Mouse (Mus musculus): ENCODE measurements around the gene Pknox1. TPM values are rescaled to one million over a fixed set of nuclear protein-coding genes. Genes with fewer than 3 reads are reported as not detected.

Gene Pknox1
- polyA plus RNA-seq, 1 experiment = 15.3 TPM

DNA sequence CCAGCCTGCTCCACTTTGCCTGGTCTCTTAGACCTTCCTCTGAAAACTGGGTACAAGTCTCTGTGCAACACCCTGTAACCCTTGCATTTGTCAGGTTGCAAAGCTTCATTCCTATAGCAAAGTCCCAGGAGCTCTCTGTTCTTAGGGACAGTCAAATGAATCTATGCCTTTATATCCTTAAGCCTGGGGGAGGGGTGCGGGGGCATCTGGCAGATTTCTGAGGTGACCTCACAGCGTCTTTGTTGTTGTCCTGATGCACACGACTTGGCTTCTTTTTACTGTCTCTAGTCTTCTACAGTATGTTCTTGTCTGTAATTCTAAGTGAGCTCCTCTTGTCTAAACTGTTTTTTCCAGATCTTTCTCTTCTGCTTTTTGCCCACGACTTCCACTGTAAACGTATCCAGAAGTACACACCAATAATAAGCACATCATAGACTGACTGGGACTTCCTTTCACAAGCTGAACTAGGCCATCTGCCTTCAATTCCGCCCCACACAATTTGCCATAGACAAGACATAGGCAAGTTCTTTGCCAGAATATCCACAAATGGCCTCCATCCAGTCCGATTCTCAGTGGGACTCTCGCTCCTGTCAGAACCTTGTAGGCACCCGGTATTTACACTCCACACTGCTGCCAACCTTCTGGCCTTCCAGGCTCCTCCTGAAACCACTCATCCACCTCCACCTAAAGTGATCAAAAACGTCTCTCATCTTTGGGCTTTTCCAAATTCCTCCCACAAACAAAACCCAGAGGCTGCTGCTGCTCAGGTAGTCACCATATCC is 12.1 kb downstream of the Pknox1 start:
- TF ChIP-seq MYOD1 (IDR thresholded peaks at IDR 0.05; ENCODE audit: control insufficient read depth in 1 of 3, insufficient read length in 2 of 3, low read depth in 2 of 3) (no peak), POLR2A (IDR thresholded peaks at IDR 0.05; ENCODE audit: insufficient read length, low read depth) (no peak), MYOG (IDR thresholded peaks at IDR 0.05; ENCODE audit: control insufficient read depth in 1 of 3, insufficient read depth in 1 of 3, insufficient read length in 2 of 3, low read depth in 2 of 3) (no peak), E2F4 (IDR thresholded peaks at IDR 0.05; ENCODE audit: insufficient read depth) (no peak), CEBPB (IDR thresholded peaks at IDR 0.05; ENCODE audit: insufficient read depth, poor library complexity, severe bottlenecking) (no peak), USF1 (IDR thresholded peaks at IDR 0.05; ENCODE audit: low read depth) (no peak), TCF12 (IDR thresholded peaks at IDR 0.05; ENCODE audit: insufficient read depth, poor library complexity, severe bottlenecking) (no peak), TCF3 (IDR thresholded peaks at IDR 0.05; ENCODE audit: insufficient read length, low read depth) (no peak), MAX (IDR thresholded peaks at IDR 0.05; ENCODE audit: low read depth) (no peak), REST (IDR thresholded peaks at IDR 0.05; ENCODE audit: insufficient read depth, insufficient read length) (no peak), SRF (IDR thresholded peaks at IDR 0.05; ENCODE audit: control insufficient read depth, insufficient read length, low read depth) (no peak)
- H3K36me3 ChIP-seq (ENCODE audit: control insufficient read depth, insufficient read depth) = no peaks in the 10 kb centered on the region

DNA sequence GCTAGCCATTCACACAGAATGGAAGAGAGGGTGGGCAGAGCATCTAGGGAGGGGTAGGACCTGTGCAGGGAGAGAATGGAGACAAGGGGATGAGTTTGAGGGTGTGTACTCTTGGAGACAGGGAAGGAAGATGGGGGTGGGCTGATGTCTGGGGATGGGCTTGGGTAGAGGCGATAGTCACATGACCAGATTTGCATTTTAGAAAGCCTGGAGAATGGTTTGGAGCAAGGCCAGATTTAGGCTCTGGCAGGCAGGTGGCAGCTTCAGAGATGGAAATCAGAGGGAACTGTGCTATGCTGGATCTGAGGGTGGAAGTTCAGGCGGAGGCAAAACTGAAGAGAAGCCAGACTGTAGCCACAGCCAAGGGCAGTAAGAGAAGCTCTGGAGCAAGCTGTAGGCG is 15.8 kb downstream of the Pknox1 start:
- no peaks in the 10 kb centered on the region for H3K79me2 ChIP-seq (ENCODE audit: control insufficient read depth, insufficient read depth)
- TF ChIP-seq USF1 (IDR thresholded peaks at IDR 0.05; ENCODE audit: low read depth) (no peak), TCF12 (IDR thresholded peaks at IDR 0.05; ENCODE audit: insufficient read depth, poor library complexity, severe bottlenecking) (no peak), E2F4 (IDR thresholded peaks at IDR 0.05; ENCODE audit: insufficient read depth) (no peak)
- H3K27me3 ChIP-seq (ENCODE audit: control insufficient read depth, insufficient read depth, insufficient read length) = no peaks in the 10 kb centered on the region
- H3K4me2 ChIP-seq (ENCODE audit: low read depth) = no peak overlapping the region
- no peak overlapping the region for H3ac ChIP-seq (ENCODE audit: control insufficient read depth, insufficient read length)
- peaks cover 4% of the 10 kb centered on the region for H3K36me3 ChIP-seq (ENCODE audit: control insufficient read depth, insufficient read depth)
- no peak overlapping the region for H3K4me3 ChIP-seq

More for the DNA sequence above, 12.1 kb downstream of the Pknox1 start:
- no peak overlapping the region for H3K4me2 ChIP-seq (ENCODE audit: low read depth)
- no peaks in the 10 kb centered on the region for H3K27me3 ChIP-seq (ENCODE audit: control insufficient read depth, insufficient read depth, insufficient read length)
- no peak overlapping the region for H3ac ChIP-seq (ENCODE audit: control insufficient read depth, insufficient read length)
- H3K4me3 ChIP-seq = no peak overlapping the region
- H3K79me2 ChIP-seq (ENCODE audit: control insufficient read depth, insufficient read depth) = no peaks in the 10 kb centered on the region

DNA sequence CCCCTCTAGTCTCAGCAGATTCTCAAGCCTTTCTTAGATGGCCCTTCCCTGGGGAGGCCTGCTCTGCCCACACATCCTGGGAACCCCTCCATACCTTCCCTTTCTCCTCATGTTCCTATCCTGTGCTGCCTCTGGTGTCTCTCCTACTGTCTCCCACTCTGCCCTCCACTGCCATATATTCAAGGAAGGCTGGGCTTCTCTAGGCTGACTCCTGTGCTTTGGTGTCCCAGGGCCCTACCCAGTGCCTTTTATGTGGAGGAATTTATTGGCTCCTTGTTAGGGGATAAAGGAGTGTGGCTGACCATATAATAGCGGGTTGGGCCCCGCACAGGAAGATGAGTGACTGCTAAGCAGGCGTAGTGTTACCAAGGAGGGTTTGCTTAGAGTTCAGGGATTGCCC is 18.7 kb downstream of the Pknox1 start:
- Histone ChIP-seq H3K4me2 (ENCODE audit: low read depth) (no peak overlapping the region), H3ac (ENCODE audit: control insufficient read depth, insufficient read length) (no peak overlapping the region), H3K79me2 (ENCODE audit: control insufficient read depth, insufficient read depth) (no peaks in the 10 kb centered on the region), H3K36me3 (ENCODE audit: control insufficient read depth, insufficient read depth) (peaks cover 4% of the 10 kb centered on the region), H3K27me3 (ENCODE audit: control insufficient read depth, insufficient read depth, insufficient read length) (no peaks in the 10 kb centered on the region), H3K4me3 (no peak overlapping the region)
- no peak for TF ChIP-seq SRF (IDR thresholded peaks at IDR 0.05; ENCODE audit: control insufficient read depth, insufficient read length, low read depth)
- no peak for TF ChIP-seq TCF3 (IDR thresholded peaks at IDR 0.05; ENCODE audit: insufficient read length, low read depth)
- TF ChIP-seq REST (IDR thresholded peaks at IDR 0.05; ENCODE audit: insufficient read depth, insufficient read length) = no peak
- TF ChIP-seq POLR2A (IDR thresholded peaks at IDR 0.05; ENCODE audit: insufficient read length, low read depth) = no peak
- TF ChIP-seq POLR2AphosphoS2 (IDR thresholded peaks at IDR 0.05; ENCODE audit: insufficient read length, low read depth) = no peak

DNA sequence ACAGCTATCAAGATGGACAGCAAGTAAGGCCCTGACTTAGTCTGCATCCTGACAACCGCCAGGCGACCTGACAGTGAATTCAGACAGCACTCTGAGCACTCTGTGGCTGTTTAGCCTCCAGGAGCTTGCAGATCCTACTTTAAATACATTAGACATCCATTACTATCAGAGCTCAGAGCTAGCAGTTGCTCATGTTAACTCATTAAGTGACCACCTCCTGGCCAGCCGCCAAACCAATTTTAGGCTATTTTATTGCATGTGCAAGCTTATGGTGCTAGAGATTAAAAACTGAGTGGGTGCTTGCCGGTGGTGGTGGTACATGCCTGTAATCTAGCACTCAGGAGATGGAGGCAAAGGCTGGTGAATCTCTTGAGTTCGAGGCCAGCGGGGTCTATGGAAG is 19.2 kb downstream of the Pknox1 start:
- no peak overlapping the region for H3K4me3 ChIP-seq
- H3K27me3 ChIP-seq (ENCODE audit: control insufficient read depth, insufficient read depth, insufficient read length) = no peaks in the 10 kb centered on the region
- no peaks in the 10 kb centered on the region for H3K79me2 ChIP-seq (ENCODE audit: control insufficient read depth, insufficient read depth)

DNA sequence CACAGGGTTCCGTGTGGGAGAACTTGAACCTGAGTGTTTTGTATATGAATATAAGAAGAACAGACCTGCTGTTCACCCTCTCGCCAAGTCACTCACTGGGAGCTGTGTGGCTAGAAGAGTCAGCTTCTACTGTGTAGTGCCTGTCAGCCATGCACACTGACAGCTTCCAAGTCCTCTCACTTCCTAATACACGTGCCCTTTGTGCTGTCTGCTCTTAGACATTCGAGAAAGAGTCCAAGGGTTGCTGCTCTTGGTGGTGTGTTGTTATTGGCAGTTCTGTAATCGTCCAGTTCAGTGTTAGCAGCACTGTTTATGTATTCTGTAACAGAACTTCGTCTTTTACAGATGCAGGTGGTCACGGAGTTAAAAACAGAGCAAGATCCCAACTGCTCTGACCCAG is 23.6 kb downstream of the Pknox1 start:
- H3K4me3 ChIP-seq = no peak overlapping the region
- H3K4me2 ChIP-seq (ENCODE audit: low read depth) = no peak overlapping the region
- no peaks in the 10 kb centered on the region for H3K27me3 ChIP-seq (ENCODE audit: control insufficient read depth, insufficient read depth, insufficient read length)
- no peaks in the 10 kb centered on the region for H3K79me2 ChIP-seq (ENCODE audit: control insufficient read depth, insufficient read depth)
- no peak overlapping the region for H3ac ChIP-seq (ENCODE audit: control insufficient read depth, insufficient read length)
- H3K36me3 ChIP-seq (ENCODE audit: control insufficient read depth, insufficient read depth) = peaks cover 13% of the 10 kb centered on the region
- TF ChIP-seq POLR2AphosphoS2 (IDR thresholded peaks at IDR 0.05; ENCODE audit: insufficient read length, low read depth) = no peak
- no peak for TF ChIP-seq REST (IDR thresholded peaks at IDR 0.05; ENCODE audit: insufficient read depth, insufficient read length)
- TF ChIP-seq MAX (IDR thresholded peaks at IDR 0.05; ENCODE audit: low read depth) = no peak

More for the DNA sequence above, 19.2 kb downstream of the Pknox1 start:
- Histone ChIP-seq H3K4me2 (ENCODE audit: low read depth) (no peak overlapping the region), H3K36me3 (ENCODE audit: control insufficient read depth, insufficient read depth) (peaks cover 4% of the 10 kb centered on the region), H3ac (ENCODE audit: control insufficient read depth, insufficient read length) (no peak overlapping the region)
- TF ChIP-seq MAX (IDR thresholded peaks at IDR 0.05; ENCODE audit: low read depth) (no peak), MYOD1 (IDR thresholded peaks at IDR 0.05; ENCODE audit: control insufficient read depth in 1 of 3, insufficient read length in 2 of 3, low read depth in 2 of 3) (no peak), E2F4 (IDR thresholded peaks at IDR 0.05; ENCODE audit: insufficient read depth) (no peak), TCF12 (IDR thresholded peaks at IDR 0.05; ENCODE audit: insufficient read depth, poor library complexity, severe bottlenecking) (no peak), MYOG (IDR thresholded peaks at IDR 0.05; ENCODE audit: control insufficient read depth in 1 of 3, insufficient read depth in 1 of 3, insufficient read length in 2 of 3, low read depth in 2 of 3) (no peak), CEBPB (IDR thresholded peaks at IDR 0.05; ENCODE audit: insufficient read depth, poor library complexity, severe bottlenecking) (no peak), REST (IDR thresholded peaks at IDR 0.05; ENCODE audit: insufficient read depth, insufficient read length) (no peak), POLR2AphosphoS2 (IDR thresholded peaks at IDR 0.05; ENCODE audit: insufficient read length, low read depth) (no peak), USF1 (IDR thresholded peaks at IDR 0.05; ENCODE audit: low read depth) (no peak)

Data from myocyte (in vitro differentiated cells).